Mouse (Mus musculus): ENCODE data around the gene Rragc.
"Not testable (repeated sequence)": the region's sequence is repeated elsewhere in the genome, so short reads cannot be mapped to it uniquely, and the experiment has no call there.

The Rragc gene

DNA sequence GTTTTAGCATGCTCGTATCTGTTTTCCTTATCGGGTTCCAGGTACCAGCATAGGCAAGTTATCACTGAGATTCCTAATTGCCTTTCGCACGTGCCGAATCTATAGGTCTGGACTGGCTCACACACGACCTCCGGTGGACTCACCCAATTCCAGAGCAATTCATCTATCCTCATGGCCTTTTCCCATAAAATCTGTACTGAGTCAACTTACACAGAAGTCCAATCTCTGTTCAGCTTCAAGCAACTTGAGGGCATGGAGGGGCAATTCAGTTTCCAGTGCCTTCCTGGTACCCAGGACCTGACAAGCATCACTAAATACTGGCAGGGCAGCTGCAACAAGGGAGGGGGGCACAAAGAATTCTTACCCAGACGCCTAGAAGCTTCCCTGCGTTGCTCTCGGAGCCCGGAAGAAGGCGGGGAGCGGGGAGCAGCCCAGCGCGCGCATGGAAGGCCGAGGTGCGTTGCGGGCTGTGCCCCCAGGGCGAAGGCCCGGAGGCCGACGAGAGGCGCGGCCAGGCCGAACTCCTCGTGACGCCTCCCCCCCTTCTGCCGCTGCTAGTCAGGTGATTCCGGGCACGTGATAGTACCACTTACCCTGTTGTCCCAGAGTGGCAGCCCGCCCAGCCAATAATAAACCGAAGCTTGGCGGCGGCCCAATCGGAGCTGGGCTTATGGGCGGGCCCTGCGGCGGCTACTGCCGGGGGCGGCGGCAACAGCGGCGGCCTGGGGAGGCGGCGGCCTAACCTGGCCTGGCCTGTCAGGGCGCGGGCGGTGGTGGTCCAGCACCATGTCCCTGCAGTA is at the start of gene Rragc:
Gene Rragc (plus strand): TSS at position 699 of the 800 bp plus-strand sequence.
- peak; percentile 100 for DNase-seq (ENCODE audit: low spot score)

DNA sequence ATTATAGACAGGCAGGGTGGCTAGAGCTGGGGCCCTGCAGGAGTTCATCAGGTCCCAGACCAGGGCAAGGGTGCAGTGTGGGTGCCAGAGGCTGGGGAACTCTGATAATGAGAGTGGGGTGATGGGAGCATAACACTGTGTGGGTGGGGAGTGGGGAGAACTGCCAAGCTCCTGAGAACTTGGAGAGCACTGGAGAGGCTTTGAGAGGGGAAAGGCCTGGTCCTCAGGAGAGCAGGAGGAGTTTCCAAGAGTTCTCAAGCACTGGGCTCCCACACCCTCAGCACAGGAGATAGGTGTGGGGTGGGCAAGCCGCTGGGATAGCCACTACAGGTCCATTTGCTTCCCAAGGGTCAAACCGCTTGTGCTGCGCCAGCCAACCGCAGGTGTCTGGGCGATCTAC is 23.5 kb upstream of the Rragc start:
- no peak for DNase-seq (ENCODE audit: low spot score)

- DNase-seq (ENCODE audit: low spot score), result no peak
These were observed 23.0 kb upstream of the Rragc start for GRCm38 (mm10) chr4:123894295-123894694.

DNA sequence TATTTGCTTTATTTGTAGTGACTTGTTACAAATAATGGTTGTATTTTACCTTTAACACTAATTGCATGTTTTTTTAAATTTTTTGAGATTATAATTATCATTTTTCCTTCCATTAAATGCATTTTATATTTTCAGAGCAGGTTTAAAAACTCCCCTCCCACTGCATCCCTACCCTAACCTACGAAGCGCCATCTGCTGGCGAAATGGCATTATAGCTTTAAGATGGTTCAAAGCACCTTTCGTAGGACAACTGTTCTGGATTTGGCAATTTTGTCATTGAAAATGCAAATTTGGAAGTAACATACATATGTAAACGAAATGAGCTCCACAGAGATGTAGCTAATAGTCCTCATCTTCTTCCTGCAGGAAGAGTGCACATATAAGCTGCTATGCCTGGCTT is 18.6 kb upstream of the Rragc start:
- DNase-seq (ENCODE audit: low spot score), result no peak

- no peak for DNase-seq (ENCODE audit: low spot score)
These were observed 13.8 kb upstream of the Rragc start for GRCm38 (mm10) chr4:123903432-123903831.

GRCm38 (mm10) chr4:123904333-123905125 is 12.7 kb upstream of the Rragc start, which contains the start of gene Mycbp:
Gene Mycbp (plus strand): TSS chr4:123904832.
- peak; percentile 99 for DNase-seq (ENCODE audit: low spot score)

DNA sequence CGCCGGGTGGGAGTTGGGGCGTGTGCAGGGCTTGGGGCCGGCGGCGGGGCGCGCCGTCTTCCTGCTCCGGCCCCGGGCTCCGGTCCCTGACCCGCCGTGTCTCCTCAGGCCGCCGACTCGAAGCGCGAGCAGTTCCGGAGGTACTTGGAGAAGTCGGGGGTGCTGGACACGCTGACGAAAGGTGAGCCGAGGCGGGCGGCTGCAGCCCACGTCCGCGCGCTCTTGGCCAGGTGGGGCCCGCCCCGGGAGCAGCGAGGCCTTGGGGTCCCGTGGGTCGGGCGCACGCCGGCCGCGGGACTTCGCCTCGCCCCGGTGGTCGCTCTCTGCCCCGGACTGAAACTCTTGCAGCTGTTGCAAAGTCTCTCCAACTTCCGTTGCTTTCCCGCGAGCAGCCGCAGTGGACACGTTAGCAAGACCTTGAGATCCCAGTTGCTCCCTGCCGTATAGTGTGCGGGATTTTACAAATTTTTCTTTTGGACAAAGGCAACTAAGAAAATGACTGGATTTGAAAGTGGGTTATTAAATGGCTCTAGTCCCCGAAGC is 12.0 kb upstream of the Rragc start:
- no peak for DNase-seq (ENCODE audit: low spot score)

- no peak for DNase-seq (ENCODE audit: low spot score)
These were observed 5.7 kb upstream of the Rragc start for GRCm38 (mm10) chr4:123911503-123911902.

DNA sequence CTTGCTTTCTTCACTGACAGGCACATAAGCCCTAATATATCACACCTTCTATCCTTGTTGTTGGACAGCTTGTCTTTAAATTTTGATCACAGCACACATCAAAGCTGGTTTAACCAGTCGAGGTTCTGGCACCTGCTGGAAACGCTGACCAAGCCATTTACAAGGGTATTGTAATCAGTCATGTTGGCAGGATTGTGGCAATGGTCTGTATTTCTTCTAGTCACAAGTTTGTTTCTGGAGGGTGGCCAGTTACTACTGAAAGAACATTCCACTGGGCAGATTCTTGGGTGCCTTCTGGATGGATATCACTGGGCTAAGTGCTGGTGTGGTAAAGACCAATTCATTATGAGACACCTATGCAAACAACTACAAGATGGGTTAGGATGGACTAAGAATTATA is 4.8 kb upstream of the Rragc start:
- no peak for DNase-seq (ENCODE audit: low spot score)

- DNase-seq (ENCODE audit: low spot score), result no peak
These were observed 398 bp downstream of the Rragc start, which contains the start of gene 4930535I16Rik for GRCm38 (mm10) chr4:123917548-123918140. Gene 4930535I16Rik (minus strand): TSS chr4:123918022.

DNA sequence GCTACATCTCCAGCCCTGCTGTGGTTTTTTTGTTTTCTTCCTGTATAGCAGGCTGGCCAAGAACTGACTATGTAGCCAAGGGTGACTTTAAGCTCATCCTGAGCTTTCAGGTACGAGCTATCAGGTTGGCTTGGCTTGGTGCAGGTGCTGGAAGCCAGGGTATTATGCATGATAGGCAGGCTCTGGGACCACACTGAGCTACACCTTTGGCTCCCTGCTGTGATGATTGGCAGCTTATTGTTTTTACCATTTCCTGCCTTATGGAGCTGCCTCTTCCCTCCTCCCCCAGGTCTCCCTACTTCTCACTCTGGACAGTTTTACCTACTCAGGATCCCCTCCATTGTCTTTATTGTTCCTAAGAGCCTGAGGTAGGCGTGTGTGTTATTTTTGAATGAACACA is 1.6 kb downstream of the Rragc start:
- no peak for DNase-seq (ENCODE audit: low spot score)

- DNase-seq (ENCODE audit: low spot score), result no peak
These were observed 3.9 kb downstream of the Rragc start for GRCm38 (mm10) chr4:123921055-123921565.

DNA sequence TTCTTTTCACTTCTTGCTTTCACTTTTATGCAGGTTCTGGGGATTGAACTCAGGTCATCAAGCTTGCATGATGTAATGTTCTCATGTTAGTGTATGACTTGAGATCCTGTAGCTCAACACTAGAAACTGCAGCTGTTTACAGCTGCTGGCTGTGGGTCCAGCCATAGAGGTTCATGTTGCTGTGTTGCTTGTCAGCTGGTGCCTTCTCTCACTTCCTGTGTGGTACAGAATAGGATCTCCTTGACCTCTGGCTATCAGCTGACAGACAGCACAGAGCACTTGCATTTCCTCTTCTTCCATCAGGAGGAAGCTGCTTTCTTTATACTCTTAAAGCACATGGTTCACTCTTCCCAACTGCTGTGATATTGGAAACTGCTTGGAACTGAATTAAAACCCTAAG is 10.7 kb downstream of the Rragc start:
- DNase-seq (ENCODE audit: low spot score), result no peak

GRCm38 (mm10) chr4:123929994-123930393 is 12.7 kb downstream of the Rragc start:
- no peak for DNase-seq (ENCODE audit: low spot score)

DNA sequence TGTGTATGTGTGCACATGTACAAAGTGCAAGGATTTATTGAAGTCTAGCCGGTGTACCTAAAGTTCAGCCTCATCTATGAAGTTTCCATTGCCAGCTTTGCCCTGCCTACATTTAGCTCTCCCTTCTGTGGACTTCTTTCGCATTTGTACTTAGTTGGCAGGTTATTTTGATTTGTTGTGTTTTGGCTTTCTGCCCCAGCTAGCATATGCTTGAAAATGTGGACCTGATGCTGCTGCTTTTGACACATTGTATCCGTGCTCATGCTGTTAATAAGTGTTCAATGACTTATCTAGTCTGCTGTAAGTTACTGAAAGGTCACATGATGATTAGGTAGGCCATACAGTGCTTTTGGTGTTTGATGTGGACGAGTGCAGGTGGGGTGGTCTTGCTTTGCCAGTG is 17.1 kb downstream of the Rragc start:
- no peak for DNase-seq (ENCODE audit: low spot score)

- no peak for DNase-seq (ENCODE audit: low spot score)
These were observed 18.8 kb downstream of the Rragc start for GRCm38 (mm10) chr4:123936059-123936458.

- DNase-seq (ENCODE audit: low spot score), result peak; percentile 39
These were observed 22.6 kb downstream of the Rragc start for GRCm38 (mm10) chr4:123939838-123940237.

GRCm38 (mm10) chr4:123940878-123941277 is 23.6 kb downstream of the Rragc start:
- not testable (repeated sequence) for DNase-seq (ENCODE audit: low spot score)

- DNase-seq (ENCODE audit: low spot score), result no peak
These were observed 29.5 kb downstream of the Rragc start for GRCm38 (mm10) chr4:123946701-123947100.

GRCm38 (mm10) chr4:123947149-123947548 is 29.9 kb downstream of the Rragc start:
- DNase-seq (ENCODE audit: low spot score), result no peak

DNA sequence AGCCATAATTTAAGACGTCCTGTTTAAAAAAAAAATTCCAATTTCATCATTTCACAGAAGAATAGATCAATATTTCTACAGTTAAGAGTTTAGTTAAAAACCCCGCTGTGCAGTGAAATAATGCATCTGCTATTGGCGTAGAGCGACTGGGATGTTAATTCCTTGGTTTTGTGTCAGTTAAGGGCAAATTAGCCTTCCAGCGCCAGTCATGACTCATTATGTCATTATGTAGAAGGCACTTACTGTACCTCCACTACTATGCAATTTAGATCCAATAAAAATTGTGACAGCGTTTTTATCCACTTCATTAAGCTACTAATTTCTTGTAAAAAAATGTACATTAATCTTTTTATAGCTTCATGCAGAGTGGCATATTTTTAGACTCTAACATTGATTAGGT is 31.7 kb downstream of the Rragc start:
- DNase-seq (ENCODE audit: low spot score), result no peak

DNA sequence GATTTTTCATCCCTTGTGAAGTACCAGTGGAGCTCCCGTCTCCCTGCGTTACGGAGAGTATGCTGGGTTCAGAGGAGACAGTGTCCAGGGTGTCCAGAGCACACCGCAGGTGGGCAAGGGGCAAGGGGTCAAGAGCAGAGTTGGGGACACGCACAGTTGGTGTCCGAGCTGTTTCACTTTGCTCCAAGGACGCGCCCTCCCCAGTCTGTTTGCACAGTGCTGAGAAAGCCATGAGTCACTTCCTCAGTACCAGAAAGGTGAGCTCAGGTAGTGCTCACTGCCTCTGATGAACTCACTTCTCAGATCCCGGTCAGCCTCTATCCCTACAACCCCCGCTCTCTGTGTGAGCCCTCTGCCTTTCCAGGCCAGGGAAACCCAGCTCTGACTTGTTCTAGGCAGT is 32.4 kb downstream of the Rragc start:
- DNase-seq (ENCODE audit: low spot score), result no peak

Data from ovary, postnatal 10 days (tissue).